Mouse (Mus musculus): ENCODE measurements around the gene Alpl.

The Alpl gene

GRCm38 (mm10) chr4:137795611-137796557 is at the start of gene Alpl:
Gene Alpl (minus strand): TSS chr4:137796384.
- no peak for DNase-seq (ENCODE audit: low read depth, low spot score)

DNA sequence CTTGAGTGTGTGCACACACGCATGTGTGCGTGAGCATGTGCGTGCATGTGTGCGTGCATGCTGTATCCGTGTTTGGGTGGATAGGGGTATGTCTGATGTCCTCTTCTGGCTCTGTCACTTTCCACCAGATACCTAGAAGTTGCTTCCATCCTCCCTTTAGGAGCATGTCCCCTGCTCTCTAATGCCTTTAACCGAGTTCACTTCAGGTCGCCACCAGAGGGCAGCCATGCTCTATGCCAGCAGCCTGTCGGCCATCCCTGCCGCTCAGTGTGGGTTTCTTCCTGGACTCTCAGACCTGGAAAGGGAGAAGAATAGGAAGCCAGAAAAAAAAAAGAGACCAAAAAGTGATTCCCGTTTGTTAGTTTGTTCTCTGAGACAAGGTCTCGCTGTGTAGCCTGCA is 48.5 kb upstream of the Alpl start:
- peak; percentile 86 for DNase-seq (ENCODE audit: low read depth, low spot score)

GRCm38 (mm10) chr4:137839452-137839851 is 43.3 kb upstream of the Alpl start:
- DNase-seq (ENCODE audit: low read depth, low spot score) = peak; percentile 41

- DNase-seq (ENCODE audit: low read depth, low spot score) = no peak
Observed at GRCm38 (mm10) chr4:137838791-137839190, 42.6 kb upstream of the Alpl start.

DNA sequence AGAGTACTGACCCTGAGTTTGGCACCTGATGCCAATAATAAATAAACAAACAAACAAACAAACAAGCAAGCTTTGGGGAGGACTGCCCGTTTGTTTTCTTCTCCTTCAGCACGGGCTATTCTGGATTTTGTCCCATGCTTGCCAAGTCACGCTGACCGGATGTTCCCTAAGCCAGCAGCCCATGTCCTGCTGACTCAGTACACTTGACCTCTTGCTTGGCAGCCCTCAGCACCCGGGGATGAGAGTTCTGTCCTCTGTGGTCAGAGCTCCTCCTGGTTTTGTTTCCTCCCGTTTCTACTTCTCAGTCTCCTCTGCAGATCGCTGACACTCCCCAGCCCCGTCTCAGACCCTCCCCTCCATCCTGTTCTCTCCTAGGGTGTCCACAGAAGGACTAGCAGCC is 41.6 kb upstream of the Alpl start:
- peak; percentile 84 for DNase-seq (ENCODE audit: low read depth, low spot score)

DNA sequence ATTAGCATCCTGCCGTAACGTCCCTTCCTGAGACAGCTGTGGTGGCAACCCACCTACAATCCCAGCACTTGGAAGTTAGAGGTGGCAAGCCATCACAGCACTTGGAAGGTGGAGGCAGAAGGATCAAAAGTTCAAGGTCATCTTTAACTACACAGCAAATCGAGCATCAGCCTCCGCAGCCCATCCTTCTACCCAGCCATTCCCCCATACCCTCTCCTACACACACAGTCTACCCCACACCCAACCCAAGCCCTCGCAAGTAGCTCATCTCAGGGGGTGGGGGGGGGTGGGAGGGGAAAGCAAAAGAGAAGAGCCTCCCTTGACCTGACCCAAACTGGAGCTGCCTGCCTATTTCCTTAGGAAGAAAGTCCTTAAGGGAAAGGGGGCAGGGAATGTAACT is 40.6 kb upstream of the Alpl start:
- no peak for DNase-seq (ENCODE audit: low read depth, low spot score)

- DNase-seq (ENCODE audit: low read depth, low spot score) = peak; percentile 84
Observed at GRCm38 (mm10) chr4:137835624-137836337, 39.6 kb upstream of the Alpl start.

DNA sequence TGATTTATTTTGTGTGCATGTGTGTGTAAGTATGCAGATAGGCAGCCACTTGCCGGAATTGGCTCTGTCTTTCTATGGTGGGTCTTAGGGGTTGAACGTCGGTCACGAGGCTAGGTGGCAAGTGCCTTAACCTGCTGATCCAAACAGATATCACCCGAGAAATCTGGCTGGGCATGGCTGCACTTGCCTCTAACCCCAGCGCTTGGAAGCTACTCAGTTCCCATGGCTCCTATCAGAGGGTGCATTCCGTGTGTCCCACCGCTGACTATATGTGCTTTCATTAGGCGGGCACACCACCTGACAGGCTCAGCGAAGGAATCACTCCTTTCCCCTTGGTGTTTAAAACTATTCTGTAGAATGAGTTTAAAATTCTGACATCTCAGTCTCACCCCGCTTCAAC is 35.4 kb upstream of the Alpl start:
- no peak for DNase-seq (ENCODE audit: low read depth, low spot score)

DNA sequence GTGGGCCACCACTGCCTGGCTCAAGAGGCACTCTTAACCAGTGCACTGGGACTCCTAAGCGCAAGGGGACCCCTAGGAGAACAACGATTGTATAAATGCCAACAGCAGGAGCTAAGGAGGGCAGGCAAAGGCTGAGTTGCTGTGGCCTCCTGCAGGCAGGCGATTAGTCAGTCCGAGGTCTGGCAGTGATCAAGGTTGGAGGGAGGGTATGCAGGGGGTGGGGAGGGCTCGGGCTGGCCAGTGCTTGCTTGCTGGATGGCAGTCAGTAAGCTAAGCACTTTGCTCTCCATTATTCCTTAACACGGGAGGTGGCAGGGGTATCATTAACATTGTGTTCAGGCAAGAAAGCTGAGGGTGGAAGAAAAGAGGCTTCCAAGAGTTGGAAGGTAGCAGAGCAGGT is 34.2 kb upstream of the Alpl start:
- no peak for DNase-seq (ENCODE audit: low read depth, low spot score)

GRCm38 (mm10) chr4:137824881-137825280 is 28.7 kb upstream of the Alpl start:
- no peak for DNase-seq (ENCODE audit: low read depth, low spot score)

GRCm38 (mm10) chr4:137823542-137823941 is 27.4 kb upstream of the Alpl start:
- no peak for DNase-seq (ENCODE audit: low read depth, low spot score)

DNA sequence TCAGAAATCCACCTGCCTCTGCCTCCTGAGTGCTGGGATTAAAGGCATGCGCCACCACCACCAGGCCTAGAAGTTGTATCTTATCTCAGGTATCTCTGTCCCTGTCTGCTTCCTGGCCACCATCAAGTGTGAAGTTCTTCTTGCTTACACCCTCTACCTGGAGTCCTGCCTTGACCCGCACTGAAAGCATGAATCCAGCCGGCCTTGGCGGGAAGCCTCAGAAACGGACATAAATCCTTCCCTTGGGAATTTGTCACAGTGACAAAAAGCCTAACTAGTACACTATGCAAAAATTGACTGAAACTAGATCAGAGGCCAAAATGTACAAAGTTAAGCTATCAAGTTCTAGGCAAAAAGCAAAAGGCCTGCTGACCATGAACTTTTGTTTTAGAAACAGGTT is 26.4 kb upstream of the Alpl start:
- no peak for DNase-seq (ENCODE audit: low read depth, low spot score)

- DNase-seq (ENCODE audit: low read depth, low spot score) = no peak
Observed at GRCm38 (mm10) chr4:137820721-137821120, 24.5 kb upstream of the Alpl start.

DNA sequence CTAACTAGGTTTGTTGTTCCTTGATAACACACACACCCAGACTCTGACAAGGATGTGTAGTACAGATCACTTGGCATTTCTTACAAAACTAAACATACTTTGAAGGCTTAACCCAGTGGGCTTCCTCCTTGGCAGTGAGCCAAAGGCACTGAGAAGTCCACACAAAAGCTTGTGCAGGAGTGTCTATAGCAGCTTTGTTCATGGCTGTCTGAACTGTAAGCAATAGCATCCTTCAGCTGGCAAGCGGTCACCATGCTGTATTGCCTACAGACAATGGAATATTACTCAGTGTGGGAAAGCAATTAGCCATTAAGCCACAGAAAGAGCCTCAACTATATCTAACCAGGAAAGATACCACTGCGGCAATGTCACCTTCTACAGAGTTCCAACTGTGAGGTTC is 23.3 kb upstream of the Alpl start:
- no peak for DNase-seq (ENCODE audit: low read depth, low spot score)

- no peak for DNase-seq (ENCODE audit: low read depth, low spot score)
Observed at GRCm38 (mm10) chr4:137818341-137818740, 22.2 kb upstream of the Alpl start.

DNA sequence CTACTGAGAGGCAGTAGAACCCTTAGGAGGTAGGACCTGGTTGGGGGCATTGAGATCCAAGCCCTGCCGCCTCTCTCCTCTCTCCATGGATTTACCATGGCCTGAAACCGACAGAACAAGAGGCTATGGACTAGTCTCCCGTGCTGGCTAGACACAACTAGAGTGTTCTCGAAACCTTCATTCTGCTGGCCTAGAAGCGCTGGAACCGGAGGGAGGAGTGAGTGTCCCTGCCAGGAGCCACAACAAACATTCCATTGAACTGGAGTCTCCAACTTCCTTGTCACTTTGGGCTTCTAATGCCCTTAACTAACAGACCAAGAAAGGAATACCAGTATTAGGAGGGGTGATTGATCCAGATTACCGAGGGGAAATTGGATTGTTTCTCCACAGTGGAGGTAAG is 20.0 kb upstream of the Alpl start:
- no peak for DNase-seq (ENCODE audit: low read depth, low spot score)

- DNase-seq (ENCODE audit: low read depth, low spot score) = no peak
Observed at GRCm38 (mm10) chr4:137815473-137815872, 19.3 kb upstream of the Alpl start.

- DNase-seq (ENCODE audit: low read depth, low spot score) = no peak
Observed at GRCm38 (mm10) chr4:137814140-137814539, 18.0 kb upstream of the Alpl start.

DNA sequence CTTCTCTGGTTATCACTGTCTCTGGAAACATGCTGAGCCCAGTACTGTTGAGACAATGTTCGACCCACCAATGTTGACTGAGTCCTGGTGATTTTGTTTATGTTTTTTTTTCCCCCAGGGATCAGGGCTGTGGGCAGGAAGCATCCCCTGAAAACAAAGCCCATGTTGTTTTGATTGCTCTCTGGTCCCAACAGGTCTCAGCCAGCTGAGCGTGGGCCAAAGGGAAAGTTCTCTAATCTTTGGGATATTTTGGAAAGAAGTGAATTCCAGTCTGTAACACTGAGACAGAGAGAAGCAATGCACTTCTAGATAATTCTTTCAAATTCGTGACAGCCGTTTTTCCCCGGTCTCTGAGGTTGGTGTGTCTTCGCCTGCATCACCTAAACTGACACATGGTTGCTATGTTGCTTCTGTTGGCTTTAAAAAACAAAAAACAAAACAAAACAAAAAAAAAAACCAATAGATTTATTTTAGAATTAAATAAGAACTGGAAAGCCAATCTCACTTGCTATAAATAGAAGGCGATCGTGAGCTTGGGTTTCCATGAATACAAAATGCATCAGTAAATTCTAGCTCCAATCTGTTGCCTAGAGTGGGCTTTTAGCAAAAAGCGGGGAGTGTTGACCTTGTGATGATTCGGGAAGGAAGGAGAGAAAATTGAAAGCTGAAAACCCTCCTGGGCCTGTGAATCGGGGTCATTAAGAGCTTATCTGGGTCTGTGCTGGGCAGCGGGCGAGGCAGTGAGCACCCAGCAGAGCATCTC is 16.9 kb upstream of the Alpl start:
- no peak for DNase-seq (ENCODE audit: low read depth, low spot score)

DNA sequence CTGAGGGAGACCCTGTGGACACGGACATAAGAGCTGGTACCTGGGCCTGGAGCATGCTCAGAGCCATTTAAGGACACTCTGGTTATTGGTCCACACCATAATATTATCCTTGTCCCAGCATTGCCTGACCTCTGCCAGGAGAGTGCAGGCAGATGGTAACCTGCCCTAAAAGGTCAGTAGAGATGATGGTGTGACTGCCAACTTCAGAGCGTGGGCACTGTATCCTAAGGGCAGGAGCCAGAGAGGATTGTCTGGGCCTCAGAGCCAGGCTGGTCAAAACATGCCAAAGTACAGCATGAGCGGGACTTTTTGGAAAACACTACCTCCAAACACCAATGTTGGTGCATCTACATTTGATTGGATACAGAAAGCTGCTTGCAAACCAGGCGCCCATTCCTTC is 13.8 kb upstream of the Alpl start:
- DNase-seq (ENCODE audit: low read depth, low spot score) = no peak

DNA sequence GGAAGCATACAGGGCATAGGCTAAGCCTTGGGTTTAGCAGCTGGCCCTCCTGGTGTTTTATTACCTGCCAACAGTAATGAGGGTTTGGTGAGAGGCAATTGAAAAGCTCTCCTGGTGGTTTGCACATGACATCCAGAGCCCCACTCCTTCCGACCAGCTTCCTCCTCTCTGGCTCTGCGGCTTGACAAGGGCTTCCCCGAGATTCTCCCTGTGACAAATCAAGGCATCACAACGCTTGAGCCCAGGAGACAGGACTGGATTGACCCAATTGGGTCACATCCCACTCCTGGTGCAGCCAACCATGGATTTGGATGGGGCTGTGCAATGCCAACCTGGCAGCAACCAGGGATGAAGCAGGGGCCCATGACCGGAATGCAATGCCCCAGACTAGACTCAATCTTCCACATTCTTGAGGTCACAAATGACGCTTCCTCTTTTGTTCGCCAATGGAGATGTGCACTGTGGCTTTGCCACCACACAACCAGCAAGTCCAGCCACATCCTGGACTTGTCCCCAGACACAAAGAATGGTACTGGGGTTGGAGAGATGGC is 11.2 kb upstream of the Alpl start:
- DNase-seq (ENCODE audit: low read depth, low spot score) = no peak

DNA sequence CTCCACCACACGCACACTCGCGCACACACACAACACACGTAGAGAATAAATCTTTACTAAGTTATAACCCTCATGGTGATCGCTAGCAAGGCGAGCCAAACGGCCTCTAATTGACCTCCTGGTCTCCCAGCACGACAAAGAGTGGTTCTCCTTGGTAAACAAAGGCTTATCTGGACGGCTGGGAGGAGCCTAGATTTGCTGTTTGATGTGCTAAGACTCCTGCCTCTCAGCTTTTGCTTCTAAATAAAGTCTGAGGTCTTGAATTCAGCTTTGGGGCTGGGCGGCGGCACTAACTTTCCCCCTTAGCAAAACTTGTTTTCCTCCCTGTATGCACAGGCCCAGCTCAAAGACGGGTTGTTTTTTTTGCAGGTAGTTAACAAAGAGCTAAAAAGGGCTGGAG is 5.0 kb upstream of the Alpl start:
- no peak for DNase-seq (ENCODE audit: low read depth, low spot score)

Data from 3T3-L1 (cell line).